Mouse (Mus musculus) kidney, embryonic 14.5 days (tissue): ENCODE data around the gene C130032M10Rik. TPM values are rescaled to one million over a fixed set of nuclear protein-coding genes. Genes with fewer than 3 reads are reported as not detected.

Source experiments
- ATAC-seq: fragments of 200-750 bp; cut with Nextera tagmentation; 2 replicates; pipeline ENCODE4 v1.8.0; 2017; ENCODE audit warnings: moderate number of reproducible peaks, mild to moderate bottlenecking, moderate TSS enrichment, moderate library complexity; ENCODE audit not compliant: low FRiP score, low TSS enrichment
- H3K27ac ChIP-seq: fragments of 300-500 bp; sonication (generic); 2 replicates; pipeline ENCODE4 v1.5.1; 2014; ENCODE audit warnings: low read depth, mild to moderate bottlenecking, low read length, moderate library complexity, mixed read lengths
- H3K27me3 ChIP-seq: fragments of 300-500 bp; sonication (generic); 2 replicates; pipeline ENCODE4 v1.6.1; 2014; ENCODE audit warnings: mild to moderate bottlenecking, low read length; ENCODE audit not compliant: control insufficient read depth, insufficient read depth
- H3K36me3 ChIP-seq: fragments of 300-500 bp; sonication (generic); 2 replicates; pipeline ENCODE4 v1.6.1; 2014; ENCODE audit warnings: low read length, mixed read lengths; ENCODE audit not compliant: control insufficient read depth, insufficient read depth
- H3K4me1 ChIP-seq: fragments of 300-500 bp; sonication (generic); 2 replicates; pipeline ENCODE4 v1.6.1; 2014; ENCODE audit warnings: low read length, mixed read lengths; ENCODE audit not compliant: control insufficient read depth, insufficient read depth
- H3K4me2 ChIP-seq: fragments of 300-500 bp; sonication (generic); replicated peaks from 2 replicates; pipeline ENCODE4 v1.6.1; 2014; ENCODE audit warnings: low read depth, mild to moderate bottlenecking, low read length
- H3K4me3 ChIP-seq: fragments of 300-500 bp; sonication (generic); 2 replicates; pipeline ENCODE4 v1.5.1; 2014; ENCODE audit warnings: mild to moderate bottlenecking, low read length
- H3K9ac ChIP-seq: fragments of 300-500 bp; sonication (generic); 2 replicates; pipeline ENCODE4 v1.6.1; 2014; ENCODE audit warnings: low read depth, mild to moderate bottlenecking, low read length, moderate library complexity
- H3K9me3 ChIP-seq: fragments of 300-500 bp; sonication (generic); 2 replicates; pipeline ENCODE4 v1.6.1; 2016; ENCODE audit warnings: low read length; ENCODE audit not compliant: control insufficient read depth
- WGBS: fragments of 180-500 bp; shearing (Covaris S2); extraction: QIAGEN DNeasy Blood & Tissue Kit; methylation state at CpG from one replicate; pipeline ENCODE4 v1.1.7; 2014; 5-methylcytosine and 5-hydroxymethylcytosine counted together
- polyA plus RNA-seq: library from polyadenylated mRNA; unstranded; fragments of >200 nt; fragmentation: Nextera tagmentation; extraction: Ambion mirVana; gene quantifications from 2 replicates; pipeline ENCODE4 v1.2.1, GENCODE M21; 2014

Gene C130032M10Rik
- polyA plus RNA-seq, 1 experiment from 2014 or later: 0.31 TPM

DNA sequence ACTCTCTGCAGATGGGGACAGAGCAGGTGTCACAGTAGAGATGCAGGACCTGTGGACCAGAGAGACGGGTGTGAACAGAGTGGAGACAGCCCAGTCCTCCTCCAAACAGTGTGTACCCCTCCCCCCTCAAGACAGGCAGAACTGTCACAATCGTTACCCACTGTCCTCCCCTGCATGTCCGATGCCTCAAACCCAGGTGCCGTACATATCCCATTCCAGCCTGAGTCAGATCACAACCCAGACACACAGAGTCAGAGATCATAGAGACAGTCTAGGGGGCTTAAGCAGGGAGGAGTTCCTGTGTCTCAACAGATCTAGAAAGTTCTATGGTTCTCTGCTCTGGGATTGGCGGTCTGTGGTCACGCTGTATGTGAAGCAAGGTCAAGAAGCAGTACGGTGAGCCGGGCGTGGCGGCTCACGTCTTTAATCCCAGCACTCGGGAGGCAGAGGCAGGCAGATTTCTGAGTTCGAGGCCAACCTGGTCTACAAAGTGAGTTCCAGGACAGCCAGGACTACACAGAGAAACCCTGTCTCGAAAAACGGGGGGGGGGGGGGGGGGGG is 9.7 kb downstream of the C130032M10Rik start:
- H3K27ac ChIP-seq: no peak overlapping the region

DNA sequence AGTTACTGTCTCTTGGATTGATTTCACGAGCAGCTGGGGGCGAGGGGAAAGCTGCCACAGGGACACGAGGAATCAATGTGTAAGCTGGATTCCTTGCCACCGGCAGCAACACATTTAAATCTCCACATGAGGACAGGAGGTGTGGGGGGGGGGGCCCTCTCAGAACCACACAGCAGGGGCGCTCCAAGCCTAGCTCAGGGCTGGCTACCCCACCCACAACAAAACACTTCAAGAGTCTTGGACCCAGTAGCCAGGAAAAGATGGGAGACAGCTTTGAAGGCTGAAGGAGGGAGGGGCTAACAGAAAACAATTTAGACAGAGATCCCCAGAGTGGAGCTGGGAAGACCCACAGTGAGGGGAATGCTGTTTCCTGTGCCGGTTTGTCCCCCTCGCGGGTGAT is 10.4 kb downstream of the C130032M10Rik start:
- H3K4me3 ChIP-seq: no peak overlapping the region
- 10% methylated on average over 8 of the region's 8 CpGs for WGBS

More for the DNA sequence above, 9.7 kb downstream of the C130032M10Rik start:
- Histone ChIP-seq H3K27me3 (no peaks in the 10 kb centered on the region), H3K4me3 (no peak overlapping the region), H3K4me1 (peaks cover 32% of the 10 kb centered on the region), H3K4me2 (no peak overlapping the region), H3K9me3 (no peaks in the 10 kb centered on the region), H3K36me3 (no peaks in the 10 kb centered on the region), H3K9ac (no peak overlapping the region)
- no peak for ATAC-seq
- WGBS: 84% methylated on average over 12 of the region's 15 CpGs

DNA sequence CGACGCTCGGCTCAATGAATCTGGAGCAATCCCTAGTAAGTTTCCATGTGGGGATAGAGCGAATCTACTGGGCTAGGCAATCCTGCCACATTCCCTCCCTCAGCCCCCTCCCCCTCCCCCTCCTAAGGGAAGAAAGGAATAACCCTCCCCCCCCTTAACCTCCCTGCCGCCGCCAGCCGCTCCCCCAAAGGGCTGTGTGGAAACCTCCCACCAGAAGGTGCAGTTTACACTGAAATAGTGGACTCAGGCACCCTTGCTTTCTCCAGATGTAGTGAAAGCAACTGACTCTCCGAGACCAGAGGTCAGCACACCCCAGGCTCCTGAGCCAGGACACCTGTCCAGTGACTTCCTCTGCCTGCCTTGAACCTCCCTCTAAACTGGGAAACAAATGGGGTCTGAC is 11.1 kb downstream of the C130032M10Rik start:
- Histone ChIP-seq H3K27me3 (no peaks in the 10 kb centered on the region), H3K4me2 (peak overlapping the region; percentile 35), H3K4me3 (no peak overlapping the region; the same call in 1 of the 2 replicates), H3K4me1 (peaks cover 47% of the 10 kb centered on the region), H3K27ac (peak overlapping the region; percentile 82), H3K9ac (no peak overlapping the region), H3K36me3 (no peaks in the 10 kb centered on the region), H3K9me3 (no peaks in the 10 kb centered on the region)
- ATAC-seq: peak; percentile 41; the same call in 1 of the 2 replicates
- WGBS: 7% methylated on average over 8 of the region's 8 CpGs

More for the DNA sequence above, 10.4 kb downstream of the C130032M10Rik start:
- Histone ChIP-seq H3K27ac (peak overlapping the region; percentile 82), H3K36me3 (no peaks in the 10 kb centered on the region), H3K4me2 (0 out of 2 replicates have a peak overlapping the region, but pooled peaks have one; percentile 0), H3K4me1 (peaks cover 40% of the 10 kb centered on the region), H3K9me3 (no peaks in the 10 kb centered on the region), H3K9ac (no peak overlapping the region; the same call in 1 of the 2 replicates), H3K27me3 (no peaks in the 10 kb centered on the region)
- no peak for ATAC-seq

- Histone ChIP-seq H3K36me3 (no peaks in the 10 kb centered on the region), H3K4me2 (peak overlapping the region; percentile 35), H3K4me1 (peaks cover 49% of the 10 kb centered on the region), H3K9ac (no peak overlapping the region), H3K4me3 (peak overlapping the region; percentile 1), H3K27me3 (no peaks in the 10 kb centered on the region), H3K9me3 (no peaks in the 10 kb centered on the region), H3K27ac (peak overlapping the region; percentile 82)
- peak; percentile 47 for ATAC-seq
- 6% methylated on average over 16 of the region's 16 CpGs for WGBS
These were observed 11.6 kb downstream of the C130032M10Rik start for GRCm38 (mm10) chr9:114527085-114527484.

- peak; percentile 56 for ATAC-seq
- peak overlapping the region; percentile 15; the same call in 1 of the 2 replicates for H3K4me2 ChIP-seq
These were observed 12.6 kb downstream of the C130032M10Rik start for GRCm38 (mm10) chr9:114527992-114528679.

DNA sequence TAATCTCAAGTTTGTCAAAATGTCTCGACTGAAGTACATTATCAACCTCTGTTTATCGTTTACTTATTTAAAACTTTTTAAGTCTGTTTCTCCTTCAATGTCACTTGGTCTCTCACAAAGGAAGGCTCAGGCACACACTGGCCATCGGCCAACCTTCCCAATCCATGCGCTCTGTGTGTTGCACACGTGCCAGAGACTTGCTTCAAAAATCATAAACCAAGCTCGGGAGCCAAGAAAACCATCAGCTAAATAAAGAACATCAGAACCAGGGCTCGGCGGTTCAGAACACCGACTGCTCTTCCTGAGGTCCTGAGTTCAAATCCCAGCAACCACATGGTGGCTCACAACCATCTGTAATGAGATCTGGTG is 13.2 kb downstream of the C130032M10Rik start:
- Histone ChIP-seq H3K9ac (no peak overlapping the region), H3K4me3 (no peak overlapping the region), H3K36me3 (no peaks in the 10 kb centered on the region), H3K27me3 (no peaks in the 10 kb centered on the region), H3K4me2 (no peak overlapping the region), H3K9me3 (no peaks in the 10 kb centered on the region), H3K27ac (peak overlapping the region; percentile 37; the same call in 1 of the 2 replicates), H3K4me1 (peaks cover 49% of the 10 kb centered on the region)
- ATAC-seq: no peak
- WGBS: 52% methylated on average over 9 of the region's 9 CpGs

More at GRCm38 (mm10) chr9:114527992-114528679, 12.6 kb downstream of the C130032M10Rik start:
- peak overlapping the region; percentile 37; the same call in 1 of the 2 replicates for H3K27ac ChIP-seq
- peaks cover 49% of the 10 kb centered on the region for H3K4me1 ChIP-seq
- H3K27me3 ChIP-seq: no peaks in the 10 kb centered on the region
- H3K36me3 ChIP-seq: no peaks in the 10 kb centered on the region
- no peak overlapping the region for H3K9ac ChIP-seq
- H3K9me3 ChIP-seq: no peaks in the 10 kb centered on the region
- WGBS: 21% methylated on average over 17 of the region's 17 CpGs
- no peak overlapping the region for H3K4me3 ChIP-seq

DNA sequence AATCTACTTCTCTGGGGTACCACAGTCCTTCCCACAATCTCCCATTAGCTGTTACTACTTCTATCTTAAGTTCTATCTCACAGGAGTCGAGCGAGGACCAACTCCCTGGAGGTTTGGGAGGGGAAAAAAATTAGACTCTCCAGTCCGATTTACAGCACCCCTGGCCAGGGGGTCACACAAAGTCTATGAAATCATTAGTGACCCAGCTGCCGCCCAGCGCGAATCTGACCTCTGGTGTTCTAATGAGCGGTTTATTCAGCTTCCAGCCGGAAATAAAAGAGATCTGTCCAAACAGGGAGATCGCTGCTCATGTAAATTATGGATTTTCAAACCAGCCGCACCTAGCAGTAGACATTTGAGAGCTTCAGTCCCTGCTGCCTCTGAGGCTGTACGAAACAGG is 15.8 kb downstream of the C130032M10Rik start:
- H3K27ac ChIP-seq: no peak overlapping the region; the same call in 1 of the 2 replicates
- 8% methylated on average over 11 of the region's 11 CpGs for WGBS
- peak overlapping the region; percentile 22 for H3K4me2 ChIP-seq
- H3K27me3 ChIP-seq: no peaks in the 10 kb centered on the region
- no peak for ATAC-seq
- H3K4me1 ChIP-seq: peaks cover 46% of the 10 kb centered on the region
- no peaks in the 10 kb centered on the region for H3K36me3 ChIP-seq
- H3K9me3 ChIP-seq: no peaks in the 10 kb centered on the region
- H3K9ac ChIP-seq: 0 out of 2 replicates have a peak overlapping the region, but pooled peaks have one; percentile 12
- H3K4me3 ChIP-seq: no peak overlapping the region

DNA sequence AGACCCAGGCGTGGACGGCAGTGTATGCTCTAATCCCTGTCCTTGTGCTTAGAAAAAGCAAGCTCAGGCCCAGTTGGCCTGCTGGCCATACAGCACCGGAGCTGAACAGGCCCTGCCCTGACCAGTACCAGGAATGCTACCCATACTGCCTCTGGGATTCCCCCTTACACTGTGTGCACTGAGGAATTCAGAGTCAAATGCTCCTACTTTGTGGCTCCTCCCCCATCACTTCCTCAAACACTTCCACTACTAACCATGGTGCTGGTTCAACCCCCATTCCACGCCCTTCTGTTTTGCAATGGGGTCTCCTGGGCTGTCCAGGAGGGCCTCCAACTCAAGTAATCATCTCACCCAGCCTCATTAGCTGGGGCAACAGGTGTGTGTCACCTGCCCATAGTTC is 18.4 kb downstream of the C130032M10Rik start:
- no peaks in the 10 kb centered on the region for H3K27me3 ChIP-seq
- no peak for ATAC-seq
- H3K4me1 ChIP-seq: peaks cover 38% of the 10 kb centered on the region
- no peak overlapping the region for H3K27ac ChIP-seq
- WGBS: 84% methylated on average over 4 of the region's 4 CpGs
- no peak overlapping the region for H3K4me3 ChIP-seq
- H3K36me3 ChIP-seq: no peaks in the 10 kb centered on the region
- H3K9me3 ChIP-seq: no peaks in the 10 kb centered on the region
- no peak overlapping the region for H3K9ac ChIP-seq
- H3K4me2 ChIP-seq: no peak overlapping the region
